Mouse (Mus musculus): ENCODE results near the gene Celf6. TPM values are rescaled to one million over a fixed set of nuclear protein-coding genes. Genes with fewer than 3 reads are reported as not detected.

Celf6 gene
- total RNA-seq (2015; ENCODE audit: low replicate concordance) (not detected in 2 replicates), total RNA-seq (2017; ENCODE audit: low replicate concordance) (not detected in 2 replicates)

DNA sequence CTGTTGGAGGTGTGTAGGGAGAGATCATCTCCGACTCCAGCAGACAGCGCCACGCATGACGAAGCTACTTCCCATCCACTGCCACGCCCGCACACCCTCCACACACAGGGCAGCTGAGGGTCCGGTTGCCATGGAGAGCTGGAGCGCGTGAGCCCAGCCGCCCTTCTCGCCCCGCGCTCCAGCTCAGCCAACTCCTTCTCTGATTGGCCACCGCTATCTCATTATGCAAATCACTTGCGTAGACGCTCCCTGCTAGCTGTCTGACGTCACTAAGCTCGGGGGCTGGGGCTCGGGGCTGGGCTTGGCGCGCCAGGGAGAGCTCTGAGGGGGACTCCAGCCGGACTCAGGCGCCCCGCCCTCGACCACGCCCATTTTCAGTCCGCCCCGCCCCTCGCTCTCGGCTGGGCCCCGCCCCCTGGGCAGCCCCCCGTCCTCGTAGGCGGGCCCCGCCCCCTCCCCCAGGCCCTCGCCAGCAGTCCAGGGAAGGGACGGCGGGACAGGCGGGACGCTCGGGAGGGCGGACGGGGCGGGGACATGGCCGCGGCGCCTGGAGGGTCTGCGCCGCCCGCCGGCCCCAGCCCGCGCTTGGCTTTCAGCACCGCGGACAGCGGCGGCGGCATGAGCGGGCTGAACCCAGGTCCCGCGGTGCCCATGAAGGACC lies at the start of gene Celf6:
Gene Celf6 (plus strand): TSS at position 74 of the 661 bp plus-strand sequence.
- ATAC-seq (replicated peaks; ENCODE audit: low FRiP score, poor library complexity, severe bottlenecking), result peak; percentile 95

DNA sequence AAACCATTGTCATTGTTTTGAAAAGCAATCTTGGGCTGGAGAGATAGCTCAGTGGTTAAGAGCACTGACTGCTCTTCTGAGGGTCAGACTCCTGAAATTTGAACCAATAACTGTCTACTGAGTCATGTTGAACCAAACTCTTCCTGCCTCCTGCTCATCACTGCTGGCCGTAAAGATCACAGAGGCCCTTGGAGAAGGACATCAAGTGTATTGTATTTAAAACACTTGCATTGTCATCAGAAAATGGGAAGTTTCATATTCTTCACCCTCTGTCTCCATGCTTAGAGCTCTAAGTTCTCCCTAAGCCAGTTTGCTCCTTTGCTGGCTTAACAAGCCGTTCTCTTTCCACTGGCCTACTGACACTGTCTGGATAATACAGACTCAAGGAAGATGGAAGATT lies 49.4 kb upstream of the Celf6 start:
- ATAC-seq (replicated peaks; ENCODE audit: low FRiP score, poor library complexity, severe bottlenecking), result no peak

DNA sequence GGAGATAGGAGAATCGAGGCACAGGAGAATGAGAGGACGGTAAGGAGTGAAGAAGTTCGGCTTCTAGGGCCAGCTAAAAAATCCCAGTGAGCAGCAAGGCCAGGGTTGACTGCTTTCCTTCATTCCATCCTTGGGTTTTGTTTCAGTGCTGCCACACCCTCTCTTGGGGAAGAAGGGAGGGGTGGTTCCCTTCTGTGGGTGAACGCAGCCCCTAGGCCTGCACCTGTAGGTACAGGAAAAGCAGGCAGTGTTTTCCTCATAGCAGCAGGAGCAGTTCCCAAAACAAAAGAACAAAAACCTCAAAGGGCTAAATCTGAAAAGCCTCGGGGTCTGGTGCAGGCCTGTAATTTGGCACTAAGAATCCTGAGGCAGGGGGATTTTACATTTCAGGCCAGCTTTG lies 46.1 kb upstream of the Celf6 start:
- ATAC-seq (replicated peaks; ENCODE audit: low FRiP score, poor library complexity, severe bottlenecking), result no peak

DNA sequence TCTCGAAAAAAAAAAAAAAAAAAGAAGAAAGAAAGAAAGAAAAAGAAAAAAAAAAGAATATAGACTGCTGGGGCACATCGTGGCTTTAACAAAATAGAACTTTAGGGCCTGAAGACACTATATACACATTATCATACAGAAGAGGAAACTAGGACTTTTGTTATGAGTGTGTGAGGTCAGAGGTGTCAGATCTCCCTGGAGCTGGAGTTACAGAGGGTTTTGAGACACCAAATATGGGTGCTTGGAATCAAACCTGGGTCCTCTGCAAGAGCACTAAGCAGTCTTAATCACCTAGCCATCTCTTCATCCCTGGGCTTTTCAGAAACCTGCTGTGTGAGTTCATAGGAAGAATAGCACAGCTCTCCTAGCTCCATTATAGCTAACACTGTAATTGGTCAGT lies 44.3 kb upstream of the Celf6 start:
- ATAC-seq (replicated peaks; ENCODE audit: low FRiP score, poor library complexity, severe bottlenecking), result no peak

DNA sequence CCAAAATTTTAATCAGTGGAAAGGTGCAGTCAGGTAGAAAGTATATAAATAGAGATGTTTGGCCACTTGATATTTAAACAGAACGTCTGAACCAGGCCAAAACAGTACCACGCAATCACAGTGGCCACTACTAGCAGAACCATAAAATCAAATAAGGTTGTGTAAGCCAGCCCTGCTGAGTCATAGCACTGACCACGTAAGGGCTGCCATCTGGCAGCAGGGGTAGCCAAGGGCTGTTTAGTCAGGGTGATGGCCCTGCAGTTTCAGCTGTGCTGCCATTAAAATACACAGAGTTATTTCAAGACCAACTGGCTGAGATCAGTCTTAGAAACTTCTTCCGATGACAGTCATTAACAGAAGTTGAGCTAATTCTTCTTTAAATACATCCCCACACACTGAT lies 43.8 kb upstream of the Celf6 start:
- no peak for ATAC-seq (replicated peaks; ENCODE audit: low FRiP score, poor library complexity, severe bottlenecking)

DNA sequence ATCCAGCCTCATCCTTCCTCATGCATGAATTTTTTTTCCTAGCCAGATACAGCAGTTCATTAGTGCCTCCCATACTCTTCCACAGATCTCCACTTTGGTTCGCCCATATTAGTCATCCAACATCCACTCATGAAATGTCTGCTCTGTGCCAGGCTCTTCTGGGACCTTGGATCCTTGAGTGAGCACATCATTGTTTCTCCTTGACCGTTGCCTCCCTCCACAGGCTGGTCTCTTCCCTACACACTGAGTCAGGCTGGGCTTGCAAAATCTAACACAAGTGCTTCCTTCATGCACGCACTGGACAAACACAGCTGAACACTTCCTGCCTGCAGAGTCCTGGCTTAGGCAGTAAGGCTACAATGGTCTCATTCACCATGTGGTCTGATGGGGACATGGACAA lies 40.1 kb upstream of the Celf6 start:
- ATAC-seq (replicated peaks; ENCODE audit: low FRiP score, poor library complexity, severe bottlenecking), result no peak

DNA sequence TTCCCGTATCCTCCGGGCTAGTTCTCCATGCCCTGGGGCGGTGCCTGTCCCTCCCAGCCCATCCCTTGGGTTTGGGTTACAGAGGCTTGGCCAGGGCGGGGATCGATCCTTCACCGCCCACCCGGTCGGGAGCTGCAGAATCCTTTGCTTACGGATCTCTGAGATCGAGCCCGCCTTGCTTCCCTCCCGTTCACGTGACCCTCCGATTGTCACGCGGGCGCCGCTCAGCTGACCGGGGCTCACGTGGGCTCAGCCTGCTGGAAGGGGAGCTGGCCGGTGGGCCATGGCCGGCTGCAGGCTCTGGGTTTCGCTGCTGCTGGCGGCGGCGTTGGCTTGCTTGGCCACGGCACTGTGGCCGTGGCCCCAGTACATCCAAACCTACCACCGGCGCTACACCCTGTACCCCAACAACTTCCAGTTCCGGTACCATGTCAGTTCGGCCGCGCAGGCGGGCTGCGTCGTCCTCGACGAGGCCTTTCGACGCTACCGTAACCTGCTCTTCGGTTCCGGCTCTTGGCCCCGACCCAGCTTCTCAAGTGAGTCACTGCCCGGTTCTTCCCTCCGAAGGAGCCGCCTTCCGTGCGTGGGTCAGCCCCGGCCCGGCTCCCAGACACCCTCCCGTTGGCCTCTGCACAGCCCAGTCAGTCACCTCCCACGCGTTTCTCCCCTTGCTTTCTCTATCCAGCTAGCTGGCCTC lies 38.1 kb upstream of the Celf6 start, which contains the start of the genes Hexa and Tmem202:
Gene Hexa (plus strand): TSS at position 100 of the 697 bp plus-strand sequence.
Gene Tmem202 (minus strand): TSS at position 407 of the 697 bp plus-strand sequence.
- ATAC-seq (replicated peaks; ENCODE audit: low FRiP score, poor library complexity, severe bottlenecking), result peak; percentile 50

DNA sequence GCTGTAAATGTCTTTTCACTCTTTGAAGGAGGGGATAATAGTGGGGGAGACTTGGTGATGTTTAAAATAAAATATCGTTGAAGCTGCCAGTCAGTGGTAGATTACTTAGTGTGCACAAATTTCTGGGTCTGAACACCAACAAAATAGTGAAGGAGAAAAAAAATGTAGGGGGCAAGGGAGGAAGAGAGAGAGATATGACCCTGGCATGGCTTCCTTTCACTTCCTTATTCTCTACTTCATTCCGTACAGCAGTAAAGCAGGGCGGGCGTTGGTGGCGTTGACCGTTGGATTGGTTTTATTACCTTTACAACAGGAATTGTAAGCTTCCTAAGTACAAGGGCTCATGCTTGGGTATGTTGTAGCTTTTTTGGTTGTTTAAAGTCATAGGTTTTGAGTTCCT lies 36.1 kb upstream of the Celf6 start:
- ATAC-seq (replicated peaks; ENCODE audit: low FRiP score, poor library complexity, severe bottlenecking), result no peak

DNA sequence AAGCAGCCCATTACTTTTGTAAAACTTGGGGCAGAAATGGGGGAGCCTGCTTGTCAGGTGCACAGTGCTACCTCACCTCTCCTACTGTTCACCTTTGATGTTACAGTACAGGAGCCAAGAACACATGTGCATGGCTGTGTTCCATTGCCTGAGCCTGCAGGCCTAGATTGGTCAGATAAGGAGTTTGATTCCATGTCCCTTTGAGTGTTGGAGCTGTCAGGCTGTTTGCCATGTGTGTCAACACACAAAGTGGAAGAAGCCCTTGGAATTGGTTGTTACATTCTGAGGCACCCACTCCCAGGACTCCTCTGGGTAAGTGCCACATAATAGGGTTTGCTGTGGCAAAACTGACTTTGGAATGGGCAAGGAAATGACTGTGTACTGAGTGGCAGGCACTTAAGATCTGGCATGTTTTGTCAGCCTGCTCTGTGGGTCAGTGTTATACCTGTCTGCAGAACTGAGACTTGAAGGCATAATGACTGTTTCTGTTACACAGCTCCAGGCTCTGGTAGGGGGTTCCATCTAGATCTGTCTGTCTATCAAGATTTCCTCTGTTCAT lies 34.9 kb upstream of the Celf6 start:
- no peak for ATAC-seq (replicated peaks; ENCODE audit: low FRiP score, poor library complexity, severe bottlenecking)

DNA sequence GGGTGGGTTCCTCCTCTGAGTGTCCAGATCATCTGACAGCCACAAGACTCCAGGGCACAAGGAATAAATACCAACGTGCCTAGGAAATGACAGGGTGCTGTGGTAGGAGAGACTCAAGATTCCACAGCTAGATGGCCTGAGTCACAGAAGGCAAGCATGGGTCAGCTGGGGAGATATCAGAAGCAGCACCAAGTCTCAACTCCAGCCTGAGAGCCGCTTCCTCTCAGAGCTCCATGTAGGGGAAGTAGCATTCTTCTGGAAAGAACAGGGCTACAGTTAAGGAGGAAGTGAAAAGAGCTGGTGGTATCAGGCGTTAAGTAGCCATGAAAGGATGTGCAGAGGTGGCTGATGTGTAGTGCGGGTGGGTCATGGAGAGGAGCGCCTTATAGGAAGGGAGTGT lies 33.0 kb upstream of the Celf6 start:
- ATAC-seq (replicated peaks; ENCODE audit: low FRiP score, poor library complexity, severe bottlenecking), result no peak

DNA sequence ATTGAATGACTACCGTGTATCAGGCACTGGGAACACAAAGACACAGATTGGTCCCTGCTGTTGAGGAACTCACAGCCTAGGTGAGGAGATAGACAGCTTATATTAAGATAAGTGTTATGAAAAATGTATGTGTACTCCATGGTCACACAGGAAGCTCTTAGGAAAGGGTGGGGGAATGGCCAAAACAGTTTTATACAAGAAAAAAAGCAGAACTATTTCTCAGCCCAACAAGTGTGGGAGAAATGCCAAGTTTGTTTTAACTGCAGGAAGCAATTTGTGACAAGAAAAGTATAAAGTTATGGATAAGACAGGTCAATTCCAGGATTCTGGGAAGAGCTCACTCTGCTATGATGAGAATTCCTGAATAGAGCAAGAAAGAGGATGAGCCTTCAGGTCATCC lies 29.8 kb upstream of the Celf6 start:
- no peak for ATAC-seq (replicated peaks; ENCODE audit: low FRiP score, poor library complexity, severe bottlenecking)

DNA sequence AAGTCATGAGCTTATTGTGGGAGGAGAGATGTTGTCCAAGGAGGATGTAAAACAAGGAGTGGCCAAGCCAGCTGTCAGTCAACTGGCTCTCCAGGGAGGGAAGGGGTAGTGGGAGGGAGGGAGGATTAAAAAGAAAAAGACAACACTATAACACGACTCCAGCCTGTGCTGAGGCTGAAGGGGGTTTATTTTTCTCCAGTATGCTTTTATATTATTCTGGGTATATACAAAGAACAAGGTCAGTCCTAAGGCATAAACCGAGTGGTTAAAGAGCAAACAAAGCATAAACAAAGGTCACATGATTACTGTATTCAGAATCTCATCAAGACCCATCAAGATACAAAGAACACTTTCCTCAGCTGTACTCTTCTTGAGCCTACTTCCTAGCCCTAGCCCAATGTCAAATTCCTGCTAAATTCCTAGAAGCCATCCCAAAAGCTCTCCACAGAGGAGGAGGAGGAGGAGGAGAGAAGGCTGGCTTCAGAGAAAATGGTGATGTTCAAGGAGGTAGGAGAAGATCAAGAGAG lies 28.7 kb upstream of the Celf6 start:
- ATAC-seq (replicated peaks; ENCODE audit: low FRiP score, poor library complexity, severe bottlenecking), result no peak

DNA sequence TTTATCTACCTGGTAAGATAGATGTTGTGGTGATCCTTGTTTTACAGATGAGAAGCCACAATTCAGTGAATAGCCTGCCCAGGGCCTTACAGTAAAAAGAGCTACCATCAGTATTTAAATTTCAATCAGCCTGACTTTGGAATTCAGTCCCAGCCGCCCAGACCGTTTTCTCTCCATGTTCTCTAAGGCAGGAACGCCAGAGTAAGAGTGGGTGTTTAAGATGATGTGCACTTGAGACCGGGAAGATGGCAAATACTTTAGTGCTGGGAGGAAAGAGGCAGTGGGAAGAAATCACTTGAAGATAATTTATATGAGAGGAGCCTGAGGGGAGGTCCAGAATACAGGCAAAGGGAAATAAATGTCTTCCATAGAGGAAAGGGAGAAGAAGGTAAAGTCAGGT lies 27.6 kb upstream of the Celf6 start:
- ATAC-seq (replicated peaks; ENCODE audit: low FRiP score, poor library complexity, severe bottlenecking), result no peak

DNA sequence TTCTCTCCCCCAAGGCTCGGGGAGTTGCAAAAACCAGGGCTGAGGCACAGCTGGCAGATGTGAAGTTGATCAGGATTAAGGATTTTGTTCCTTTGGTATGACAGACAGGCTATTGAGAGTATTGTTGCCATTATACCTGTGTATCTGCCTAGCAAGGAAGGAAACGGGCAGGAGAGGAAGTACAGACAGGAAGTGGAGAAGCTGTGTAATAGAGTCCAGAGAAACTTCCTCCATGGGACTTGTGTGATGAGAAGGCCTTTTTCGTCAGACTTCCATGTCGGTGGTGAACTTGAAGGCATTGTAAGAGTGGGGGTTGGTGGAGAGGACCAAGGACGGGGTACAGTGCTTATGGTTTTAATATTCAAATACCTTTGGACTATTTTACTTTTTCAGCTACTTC lies 26.7 kb upstream of the Celf6 start:
- no peak for ATAC-seq (replicated peaks; ENCODE audit: low FRiP score, poor library complexity, severe bottlenecking)

DNA sequence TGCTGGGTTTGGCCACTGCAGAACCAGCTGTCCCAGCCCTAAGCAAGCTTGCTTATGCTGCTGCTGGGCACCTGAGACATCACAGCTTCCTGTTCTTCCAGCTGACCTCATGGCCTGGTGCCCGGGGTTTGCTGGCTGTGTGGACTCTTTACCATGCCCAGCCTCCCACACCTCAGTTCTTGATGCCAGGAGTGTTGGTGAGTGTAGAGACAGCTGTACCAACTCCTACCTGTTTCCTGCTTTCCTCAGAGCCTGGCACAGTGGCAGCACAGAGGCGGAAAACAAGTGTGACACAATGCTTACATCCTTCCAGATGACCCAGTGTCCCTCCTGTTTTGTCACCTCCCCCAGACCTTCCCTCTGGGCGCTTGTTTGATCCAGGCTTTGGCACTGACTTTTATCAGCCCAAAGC lies 26.1 kb upstream of the Celf6 start:
- no peak for ATAC-seq (replicated peaks; ENCODE audit: low FRiP score, poor library complexity, severe bottlenecking)

DNA sequence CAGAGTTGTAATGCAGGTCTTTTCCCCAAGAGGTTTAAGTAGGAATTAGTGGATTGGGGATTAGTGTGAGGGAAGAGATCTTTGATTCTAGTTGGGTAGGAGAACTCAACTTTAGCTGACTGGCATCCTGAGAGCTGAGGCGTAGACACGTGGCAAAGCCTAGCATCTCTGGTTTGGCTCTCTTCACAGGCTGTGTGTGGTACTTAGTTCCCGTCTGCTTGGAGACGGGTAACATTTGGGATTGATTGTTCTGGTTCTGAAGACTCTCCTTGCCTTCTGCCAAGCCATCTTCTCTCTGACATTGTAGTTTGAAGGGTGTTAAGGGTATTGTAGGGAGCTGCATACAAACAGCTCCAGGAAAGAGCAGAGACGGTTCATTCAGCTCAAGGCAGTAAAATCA lies 25.1 kb upstream of the Celf6 start:
- ATAC-seq (replicated peaks; ENCODE audit: low FRiP score, poor library complexity, severe bottlenecking), result no peak

DNA sequence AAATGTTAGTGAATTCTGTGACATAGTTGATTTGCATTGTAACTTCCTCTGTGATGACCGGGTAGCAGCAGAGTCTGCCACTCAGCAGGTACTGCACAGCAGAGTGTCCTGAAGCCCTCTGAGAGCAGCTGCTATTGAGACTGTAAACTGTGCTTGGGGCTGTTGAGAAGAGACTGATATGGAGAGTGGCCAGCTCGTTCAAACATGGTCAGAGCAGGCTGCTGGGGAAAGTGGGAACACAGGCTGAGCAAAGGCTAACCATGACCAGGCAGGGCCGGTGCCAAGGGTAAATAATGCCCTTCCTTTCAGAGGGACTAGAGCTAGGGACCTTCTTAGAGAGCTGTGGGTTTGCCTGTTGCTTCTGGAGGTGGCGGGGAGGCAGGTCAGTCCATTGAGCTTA lies 24.0 kb upstream of the Celf6 start:
- no peak for ATAC-seq (replicated peaks; ENCODE audit: low FRiP score, poor library complexity, severe bottlenecking)

DNA sequence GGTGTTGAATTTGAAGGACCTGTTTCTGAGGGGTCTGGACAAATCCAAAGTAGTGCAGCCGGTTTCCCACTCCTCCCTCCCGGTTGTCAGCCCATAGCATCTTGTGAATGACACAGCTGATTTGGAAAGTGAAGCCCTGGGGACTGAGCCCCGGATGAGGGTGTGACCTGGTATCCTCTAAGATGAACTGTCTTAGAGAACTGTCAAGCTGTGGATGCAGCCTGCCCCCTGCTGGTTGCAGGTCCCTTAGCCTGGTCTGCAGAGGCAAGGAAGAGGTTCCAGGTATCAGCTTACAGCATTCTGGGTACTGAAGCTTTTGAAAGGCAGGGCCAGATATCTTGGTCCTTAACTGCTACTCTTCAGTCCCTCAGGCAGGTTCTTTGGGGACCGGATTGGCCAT lies 12.1 kb upstream of the Celf6 start:
- 0 out of 2 replicates have a peak, but pooled peaks have one; percentile 43 for ATAC-seq (replicated peaks; ENCODE audit: low FRiP score, poor library complexity, severe bottlenecking)

DNA sequence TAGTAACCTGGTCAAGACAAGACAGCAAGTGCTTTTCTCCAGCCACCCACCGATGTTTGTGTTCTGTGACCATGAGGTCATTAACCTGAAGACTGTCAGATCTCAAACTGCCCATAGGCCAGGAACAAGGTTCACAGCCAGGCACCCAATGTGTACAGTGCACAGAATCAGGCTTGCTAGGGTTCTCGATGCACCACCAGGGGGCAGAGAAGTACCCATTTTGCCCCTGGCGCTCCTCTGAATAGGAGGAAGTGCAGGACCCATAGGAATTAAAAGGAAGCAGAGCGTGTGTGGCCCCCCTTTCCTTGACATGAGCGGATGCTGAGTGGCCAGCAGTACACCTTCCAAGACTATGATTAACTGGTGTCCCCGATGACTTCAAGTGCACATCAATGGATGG lies 10.6 kb upstream of the Celf6 start:
- ATAC-seq (replicated peaks; ENCODE audit: low FRiP score, poor library complexity, severe bottlenecking), result no peak

DNA sequence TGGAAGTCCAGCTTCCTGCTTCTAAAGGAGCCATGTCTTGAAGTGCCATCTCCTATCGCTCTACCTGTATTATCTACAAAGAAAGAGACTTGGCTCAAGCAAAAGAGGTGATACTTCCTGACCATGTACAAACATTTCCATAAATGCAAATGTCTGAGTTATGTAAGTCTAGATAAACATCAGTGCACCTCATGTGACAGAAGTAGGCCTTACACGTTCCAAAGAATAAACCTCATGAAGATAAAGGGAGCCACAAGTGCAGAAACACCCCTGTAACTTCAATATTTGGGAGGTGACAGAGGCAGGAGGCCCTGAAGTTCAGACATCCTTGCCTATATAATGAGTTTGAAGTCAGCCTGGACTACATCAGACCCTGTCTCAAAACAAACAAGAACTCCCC lies 5.9 kb upstream of the Celf6 start:
- ATAC-seq (replicated peaks; ENCODE audit: low FRiP score, poor library complexity, severe bottlenecking), result no peak

DNA sequence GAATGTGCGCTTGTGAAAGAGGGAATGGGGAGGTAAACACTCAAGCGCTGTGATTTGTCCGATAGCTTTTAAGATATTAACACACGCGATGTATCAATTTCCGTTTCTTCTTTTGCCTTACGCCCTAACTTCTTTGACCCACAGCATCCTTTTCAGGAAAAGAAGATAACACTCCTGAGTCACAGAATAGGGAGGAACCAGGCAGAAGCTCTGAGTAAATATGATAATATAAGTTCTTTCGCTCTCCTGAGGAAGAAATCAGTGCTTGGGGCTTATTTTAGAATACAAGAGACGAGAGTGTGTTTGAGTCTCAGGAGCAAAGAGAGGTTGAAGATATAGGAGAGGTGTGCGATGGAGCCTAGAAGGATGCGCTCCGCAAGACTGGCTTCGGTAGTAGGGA lies 316 bp upstream of the Celf6 start:
- ATAC-seq (replicated peaks; ENCODE audit: low FRiP score, poor library complexity, severe bottlenecking), result no peak
